Mouse (Mus musculus) CH12.LX (cell line): ENCODE measurements around the gene Eea1. TPM values are rescaled to one million over a fixed set of nuclear protein-coding genes. Genes with fewer than 3 reads are reported as not detected.

Experiments
- DNase-seq: peaks from one replicate; pipeline ENCODE4 v3.0.0-alpha.2; 2013; ENCODE audit errors: extremely low read depth
- H3K27ac ChIP-seq: 2 replicates; pipeline ENCODE4 v1.5.1; 2012; ENCODE audit warnings: low read depth, mild to moderate bottlenecking, control low read depth, moderate library complexity; ENCODE audit not compliant: insufficient read depth
- H3K27me3 ChIP-seq: replicated peaks from 2 replicates; pipeline ENCODE3; 2012; ENCODE audit warnings: inconsistent platforms
- H3K36me3 ChIP-seq, 2 experiments: replicated peaks in 1 of 2; 2 replicates each; pipeline versions ENCODE3 to v1.6.1; 2012; ENCODE audit warnings: inconsistent platforms in 1 of 2, low read length in 1 of 2, mild to moderate bottlenecking in 1 of 2, mixed read lengths in 1 of 2, moderate library complexity in 1 of 2; ENCODE audit not compliant: control insufficient read depth in 1 of 2, insufficient read depth in 1 of 2
- H3K4me1 ChIP-seq, 2 experiments: 2 replicates each; pipeline ENCODE4 v1.6.1; 2012; ENCODE audit warnings: inconsistent platforms in 1 of 2, moderate library complexity in 1 of 2; ENCODE audit not compliant: insufficient read depth in 2 of 2, control insufficient read depth in 1 of 2
- H3K4me2 ChIP-seq: 2 replicates; pipeline ENCODE4 v1.6.1; 2012; ENCODE audit warnings: low read depth, mild to moderate bottlenecking, control low read depth; ENCODE audit not compliant: poor library complexity, insufficient read depth, severe bottlenecking
- H3K4me3 ChIP-seq, 3 experiments: fragments of 150-350 bp in 1 of 3; sonication (generic) in 1 of 3; replicated peaks in 1 of 3; 2 replicates each; pipeline versions ENCODE3 to v1.5.1; 2011 to 2012; ENCODE audit warnings: low read depth in 2 of 3, low read length in 2 of 3, mild to moderate bottlenecking in 2 of 3, moderate library complexity in 2 of 3, control low read depth in 1 of 3, improper control_type of control experiment in 1 of 3, inconsistent platforms in 1 of 3, mixed read lengths in 1 of 3; ENCODE audit not compliant: poor library complexity in 1 of 3
- H3K79me2 ChIP-seq: replicated peaks from 2 replicates; pipeline ENCODE4 v1.6.1; 2012; ENCODE audit warnings: mild to moderate bottlenecking, moderate library complexity; ENCODE audit not compliant: control insufficient read depth, poor library complexity, insufficient read depth, severe bottlenecking; ENCODE audit errors: extremely low read depth
- H3K9ac ChIP-seq: 2 replicates; pipeline ENCODE4 v1.6.1; 2012; ENCODE audit warnings: low read depth, mild to moderate bottlenecking, control low read depth, moderate library complexity; ENCODE audit not compliant: insufficient read depth
- H3K9me3 ChIP-seq: replicated peaks from 2 replicates; pipeline ENCODE3; 2012; ENCODE audit warnings: low read length, inconsistent platforms, mixed read lengths
- BHLHE40 ChIP-seq: IDR thresholded peaks from 2 replicates; pipeline ENCODE4 v1.6.1; 2011; ENCODE audit warnings: mild to moderate bottlenecking, low read depth, low read length, improper control_type of control experiment
- CHD1 ChIP-seq: IDR thresholded peaks from 2 replicates; pipeline ENCODE4 v1.6.1; 2012; ENCODE audit warnings: low read depth, low read length, improper control_type of control experiment, inconsistent platforms
- CHD2 ChIP-seq: IDR thresholded peaks from 2 replicates; pipeline ENCODE4 v1.6.1; 2011; ENCODE audit warnings: low read length, improper control_type of control experiment
- E2F4 ChIP-seq: IDR thresholded peaks from 2 replicates; pipeline ENCODE4 v1.6.1; 2011; ENCODE audit warnings: low read depth, low read length, improper control_type of control experiment; ENCODE audit not compliant: insufficient replicate concordance
- ELF1 ChIP-seq: IDR thresholded peaks from 2 replicates; pipeline ENCODE4 v1.6.1; 2014; ENCODE audit warnings: low read depth, mild to moderate bottlenecking, inconsistent platforms, low read length, improper control_type of control experiment
- EP300 ChIP-seq: IDR thresholded peaks from 2 replicates; pipeline ENCODE4 v1.6.1; 2011; ENCODE audit warnings: low read length, improper control_type of control experiment
- ETS1 ChIP-seq: conservative IDR thresholded peaks from 2 replicates; pipeline ENCODE4 v1.6.1; 2012; ENCODE audit warnings: low read depth, mild to moderate bottlenecking, inconsistent platforms, low read length, improper control_type of control experiment, moderate library complexity
- GABPA ChIP-seq: IDR thresholded peaks from 2 replicates; pipeline ENCODE4 v1.6.1; 2012; ENCODE audit warnings: low read depth, low read length, improper control_type of control experiment, inconsistent platforms; ENCODE audit not compliant: insufficient replicate concordance
- HCFC1 ChIP-seq: IDR thresholded peaks from 2 replicates; pipeline ENCODE4 v1.6.1; 2012; ENCODE audit warnings: low read depth, mild to moderate bottlenecking, inconsistent platforms, low read length, improper control_type of control experiment
- IRF4 ChIP-seq: IDR thresholded peaks from 2 replicates; pipeline ENCODE4 v1.6.1; 2014; ENCODE audit warnings: low read depth, mild to moderate bottlenecking, inconsistent platforms, low read length, improper control_type of control experiment
- JUN ChIP-seq: IDR thresholded peaks from 2 replicates; pipeline ENCODE4 v1.6.1; 2011; ENCODE audit warnings: low read depth, mild to moderate bottlenecking, low read length, improper control_type of control experiment, moderate library complexity; ENCODE audit not compliant: insufficient read depth
- JUND ChIP-seq: conservative IDR thresholded peaks from 2 replicates; pipeline ENCODE4 v1.6.1; 2011; ENCODE audit warnings: low read depth, low read length, improper control_type of control experiment
- KAT2A ChIP-seq: IDR thresholded peaks from 2 replicates; pipeline ENCODE4 v1.6.1; 2012; ENCODE audit warnings: low read length, improper control_type of control experiment, inconsistent platforms; ENCODE audit not compliant: insufficient replicate concordance
- MAFK ChIP-seq: IDR thresholded peaks from 2 replicates; pipeline ENCODE4 v1.6.1; 2011; ENCODE audit warnings: low read length, improper control_type of control experiment; ENCODE audit not compliant: insufficient replicate concordance
- MAX ChIP-seq: IDR thresholded peaks from 2 replicates; pipeline ENCODE4 v1.6.1; 2011; ENCODE audit warnings: low read length, improper control_type of control experiment
- MAZ ChIP-seq: IDR thresholded peaks from 2 replicates; pipeline ENCODE4 v1.6.1; 2012; ENCODE audit warnings: low read depth, mild to moderate bottlenecking, inconsistent platforms, low read length, improper control_type of control experiment, moderate library complexity
- MEF2A ChIP-seq: IDR thresholded peaks from 2 replicates; pipeline ENCODE4 v1.6.1; 2014; ENCODE audit warnings: low read depth, mild to moderate bottlenecking, inconsistent platforms, low read length, improper control_type of control experiment, borderline replicate concordance
- MYC ChIP-seq: IDR thresholded peaks from 2 replicates; pipeline ENCODE4 v1.6.1; 2011; ENCODE audit warnings: low read depth, mild to moderate bottlenecking, improper control_type of control experiment, low read length
- NELFE ChIP-seq: IDR thresholded peaks from 2 replicates; pipeline ENCODE4 v1.6.1; 2011; ENCODE audit warnings: low read depth, low read length, improper control_type of control experiment
- NRF1 ChIP-seq: IDR thresholded peaks from 2 replicates; pipeline ENCODE4 v1.6.1; 2014; ENCODE audit warnings: low read depth, mild to moderate bottlenecking, inconsistent platforms, low read length, improper control_type of control experiment, moderate library complexity
- POLR2A ChIP-seq: IDR thresholded peaks from 2 replicates; pipeline ENCODE4 v1.6.1; 2011; ENCODE audit warnings: low read depth, mild to moderate bottlenecking, improper control_type of control experiment, low read length
- RCOR1 ChIP-seq: conservative IDR thresholded peaks from 2 replicates; pipeline ENCODE4 v1.6.1; 2012; ENCODE audit warnings: low read depth, mild to moderate bottlenecking, inconsistent platforms, low read length, improper control_type of control experiment
- SIN3A ChIP-seq: IDR thresholded peaks from 2 replicates; pipeline ENCODE4 v1.6.1; 2012; ENCODE audit warnings: low read length, improper control_type of control experiment, inconsistent platforms
- TBP ChIP-seq: conservative IDR thresholded peaks from 2 replicates; pipeline ENCODE4 v1.6.1; 2011; ENCODE audit warnings: low read depth, low read length, improper control_type of control experiment
- TCF12 ChIP-seq: IDR thresholded peaks from 2 replicates; pipeline ENCODE4 v1.6.1; 2014; ENCODE audit warnings: low read depth, mild to moderate bottlenecking, inconsistent platforms, low read length, improper control_type of control experiment
- UBTF ChIP-seq: IDR thresholded peaks from 2 replicates; pipeline ENCODE4 v1.6.1; 2012; ENCODE audit warnings: low read depth, mild to moderate bottlenecking, inconsistent platforms, low read length, improper control_type of control experiment, moderate library complexity
- ZKSCAN1 ChIP-seq: IDR thresholded peaks from 2 replicates; pipeline ENCODE4 v1.6.1; 2012; ENCODE audit warnings: low read depth, inconsistent platforms, low read length, improper control_type of control experiment, borderline replicate concordance
- ZNF384 ChIP-seq: IDR thresholded peaks from 2 replicates; pipeline ENCODE4 v1.6.1; 2012; ENCODE audit warnings: low read depth, low read length, improper control_type of control experiment, inconsistent platforms
- dilution Hi-C: fragments of 300-500 bp; cut with MboI; formaldehyde crosslinking; loops from 2 replicates; pipeline ENCODE4 v1.14.3; 2020; ENCODE audit warnings: low sequenced_read_pairs; ENCODE audit not compliant: extremely low pct_unique_long_range_greater_than_20kb, extremely low pct_ligation_motif_present
- in situ Hi-C: fragments of 300-500 bp; cut with MboI; formaldehyde crosslinking; loops from 3 replicates; pipeline ENCODE4 v1.14.3; 2019; ENCODE audit warnings: low sequenced_read_pairs, low pct_ligation_motif_present, low pct_unique_long_range_greater_than_20kb, mixed read lengths
- polyA plus RNA-seq: library from polyadenylated mRNA; unstranded; fragments of >175 nt; gene quantifications from 2 replicates; pipeline ENCODE4 v1.2.1, GENCODE M21; 2012; ENCODE audit warnings: low read depth; ENCODE audit not compliant: insufficient read length
- total RNA-seq, 2 experiments: library from RNA; depleted of rRNA; stranded (reverse); fragments of 300-350 nt in 1 of 2; fragments of >200 nt in 1 of 2; gene quantifications; 2 replicates each; pipeline ENCODE4 v1.2.3; 2012 to 2014

The Eea1 gene
- total and polyA plus RNA-seq, 3 experiments = 13.3 to 15.7 (median 13.3) TPM

GRCm38 (mm10) chr10:95914434-95915174, 25.8 kb upstream of the Eea1 start:
- in situ Hi-C loops = loop anchor here (10.0 kb wide), 1 partner anchor 100 kb away; no protein-coding TSS in a partner anchor
- Histone ChIP-seq H3K27ac (peak overlapping the region; percentile 99; the same call in 1 of the 2 replicates), H3K4me1 (peaks cover 9 to 57% of the 10 kb centered on the region in 2 experiments)
- peak; percentile 96 for DNase-seq
- TF ChIP-seq JUND = peak; percentile 99
- TF ChIP-seq RCOR1 = peak; percentile 95
- peak; percentile 79 for TF ChIP-seq BHLHE40
- TF ChIP-seq ZKSCAN1 = no peak
- peak; percentile 90 for TF ChIP-seq MAFK
- peak; percentile 47; the same call in 1 of the 2 replicates for TF ChIP-seq ELF1
- TF ChIP-seq POLR2A = no peak
- peak; percentile 68 for TF ChIP-seq MAX
- TF ChIP-seq ETS1 = peak; percentile 97
- TF ChIP-seq MYC = 0 out of 2 replicates have a peak, but pooled peaks have one; percentile 19
- peak; percentile 99 for TF ChIP-seq JUN
- TF ChIP-seq EP300 = peak; percentile 99
- TF ChIP-seq GABPA = no peak
- TF ChIP-seq ZNF384 = peak; percentile 58; the same call in 1 of the 2 replicates
- TF ChIP-seq MEF2A = peak; percentile 91
- peak; percentile 98 for TF ChIP-seq IRF4
- peak; percentile 98 for TF ChIP-seq TCF12
- peak; percentile 68; the same call in 1 of the 2 replicates for TF ChIP-seq E2F4
- no peak for TF ChIP-seq NELFE
- TF ChIP-seq UBTF = no peak
- TF ChIP-seq NRF1 = no peak
- peak; percentile 42; the same call in 1 of the 2 replicates for TF ChIP-seq TBP
- peak; percentile 89 for TF ChIP-seq CHD2
- peak; percentile 96 for TF ChIP-seq MAZ
- TF ChIP-seq CHD1 = no peak
- TF ChIP-seq SIN3A = peak; percentile 71
- TF ChIP-seq KAT2A = no peak
- peak; percentile 47; the same call in 1 of the 2 replicates for TF ChIP-seq HCFC1
- TF ChIP-seq, all 38 proteins: peak for 20
- Histone ChIP-seq H3K36me3 (no peaks in the 10 kb centered on the region), H3K27me3 (no peaks in the 10 kb centered on the region), H3K9ac (0 out of 2 replicates have a peak overlapping the region, but pooled peaks have one; percentile 18), H3K79me2 (no peaks in the 10 kb centered on the region), H3K4me2 (peak overlapping the region; percentile 55; the same call in 1 of the 2 replicates), H3K4me3 (no peak overlapping the region), H3K9me3 (no peaks in the 10 kb centered on the region)
- dilution Hi-C loops = no loop called here
